Mouse (Mus musculus) erythroblast, embryonic 14.5 days (primary cell): ENCODE data around the gene Sox5.

Experiments
- GATA1 ChIP-seq: IDR thresholded peaks from 2 replicates; pipeline ENCODE4 v1.6.1; 2012; ENCODE audit warnings: low read length, inconsistent platforms, mixed read lengths
- TAL1 ChIP-seq: IDR thresholded peaks from 3 replicates; pipeline ENCODE4 v1.6.1; 2012; ENCODE audit warnings: low read length, inconsistent platforms, mixed read lengths

- TF ChIP-seq GATA1 (no peak), TAL1 (no peak)
Measured at GRCm38 (mm10) chr6:144075327-144075941, 706.3 kb downstream of the Sox5 start.
